Mouse (Mus musculus) heart, embryonic 16.5 days (tissue): ENCODE measurements around the gene Tjp2. TPM values are rescaled to one million over a fixed set of nuclear protein-coding genes. Genes with fewer than 3 reads are reported as not detected.

Source experiments
- ATAC-seq: fragments of 200-750 bp; cut with Nextera tagmentation; replicated peaks from 2 replicates; pipeline ENCODE4 v1.8.0; 2017; ENCODE audit warnings: moderate number of reproducible peaks; ENCODE audit not compliant: insufficient read depth, low FRiP score; ENCODE audit errors: extremely low read depth
- H3K27ac ChIP-seq: fragments of 300-500 bp; sonication (generic); 2 replicates; pipeline ENCODE4 v1.5.1; 2014; ENCODE audit warnings: mild to moderate bottlenecking, low read length, control low read depth, moderate library complexity
- H3K27me3 ChIP-seq: fragments of 300-500 bp; sonication (generic); 2 replicates; pipeline ENCODE4 v1.6.1; 2014; ENCODE audit warnings: low read length, mixed read lengths; ENCODE audit not compliant: control insufficient read depth, insufficient read depth
- H3K36me3 ChIP-seq: fragments of 300-500 bp; sonication (generic); 2 replicates; pipeline ENCODE4 v1.6.1; 2014; ENCODE audit not compliant: control insufficient read depth, insufficient read depth
- H3K4me1 ChIP-seq: fragments of 300-500 bp; sonication (generic); 2 replicates; pipeline ENCODE4 v1.6.1; 2014; ENCODE audit warnings: low read length, mixed read lengths; ENCODE audit not compliant: control insufficient read depth, insufficient read depth
- H3K4me2 ChIP-seq: fragments of 300-500 bp; sonication (generic); 2 replicates; pipeline ENCODE4 v1.6.1; 2014; ENCODE audit warnings: low read depth, mild to moderate bottlenecking, control low read depth, low read length
- H3K4me3 ChIP-seq: fragments of 300-500 bp; sonication (generic); 2 replicates; pipeline ENCODE4 v1.5.1; 2014; ENCODE audit warnings: mild to moderate bottlenecking, control low read depth, low read length
- H3K9ac ChIP-seq: fragments of 300-500 bp; sonication (generic); 2 replicates; pipeline ENCODE4 v1.6.1; 2014; ENCODE audit warnings: low read length, control low read depth
- H3K9me3 ChIP-seq: fragments of 300-500 bp; sonication (generic); replicated peaks from 2 replicates; pipeline ENCODE4 v1.6.1; 2016; ENCODE audit warnings: low read length; ENCODE audit not compliant: control insufficient read depth
- WGBS: fragments of 180-500 bp; shearing (Covaris S2); extraction: QIAGEN DNeasy Blood & Tissue Kit; methylation state at CpG from one replicate; pipeline ENCODE4 v1.1.7; 2014; 5-methylcytosine and 5-hydroxymethylcytosine counted together
- polyA plus RNA-seq: library from polyadenylated mRNA; unstranded; fragments of >200 nt; fragmentation: Nextera tagmentation; extraction: Ambion mirVana; gene quantifications from 2 replicates; pipeline ENCODE4 v1.2.1, GENCODE M21; 2015

Tjp2 gene
- polyA plus RNA-seq, 1 experiment from 2014 or later: 22.3 TPM

DNA sequence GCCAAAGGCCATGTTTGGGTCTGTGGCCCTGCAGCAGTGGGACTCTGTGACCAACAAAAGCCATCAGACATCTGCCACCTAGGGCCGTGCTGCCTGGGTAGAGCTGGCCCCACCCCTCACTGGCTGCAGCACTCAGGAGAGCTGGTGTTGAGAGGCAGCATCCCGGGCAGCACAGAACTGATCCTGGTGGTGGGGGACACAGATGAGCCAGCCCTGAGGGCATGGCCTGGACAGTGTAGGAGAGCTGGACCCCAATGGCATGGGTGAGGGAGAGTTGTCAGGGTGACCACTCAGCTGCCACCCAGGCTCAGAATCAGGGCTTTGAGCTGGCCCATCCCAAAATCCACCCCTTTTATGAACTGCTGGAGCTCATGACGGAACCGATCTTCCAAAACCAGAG lies 87.4 kb downstream of the Tjp2 start:
- H3K27ac ChIP-seq: no peak overlapping the region
- WGBS: 73% methylated on average over 4 of the region's 4 CpGs
- no peak overlapping the region for H3K9ac ChIP-seq
- peaks cover 9% of the 10 kb centered on the region for H3K4me1 ChIP-seq
- H3K4me2 ChIP-seq: no peak overlapping the region
- peaks cover 4% of the 10 kb centered on the region for H3K36me3 ChIP-seq
- H3K9me3 ChIP-seq: no peaks in the 10 kb centered on the region
- no peak overlapping the region for H3K4me3 ChIP-seq
- no peaks in the 10 kb centered on the region for H3K27me3 ChIP-seq
- no peak for ATAC-seq

DNA sequence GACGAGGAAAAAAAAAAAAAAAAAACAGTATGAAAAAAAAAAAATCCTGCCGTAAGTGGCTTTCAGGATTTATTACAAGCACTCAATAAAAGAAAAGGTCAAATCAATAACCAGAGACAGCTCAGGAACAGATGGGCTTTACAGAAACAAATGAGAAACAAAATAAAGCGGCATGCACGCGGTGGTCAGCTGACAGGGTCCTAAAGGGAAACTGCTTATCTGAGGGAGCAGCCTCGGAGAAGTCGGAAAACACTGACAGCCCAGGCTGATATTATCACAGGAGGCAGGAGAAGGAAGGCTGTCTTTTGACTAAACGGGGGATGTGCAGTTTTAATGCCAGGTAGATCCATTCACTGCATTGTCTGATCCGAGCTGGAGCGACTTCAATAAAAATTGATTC lies 89.8 kb downstream of the Tjp2 start:
- H3K4me1 ChIP-seq: peaks cover 7% of the 10 kb centered on the region
- H3K27ac ChIP-seq: no peak overlapping the region
- H3K27me3 ChIP-seq: no peaks in the 10 kb centered on the region
- H3K4me3 ChIP-seq: peak overlapping the region; percentile 36
- peaks cover 3% of the 10 kb centered on the region; the same call in 1 of the 2 replicates for H3K9me3 ChIP-seq
- H3K9ac ChIP-seq: no peak overlapping the region
- H3K4me2 ChIP-seq: peak overlapping the region; percentile 51
- H3K36me3 ChIP-seq: peaks cover 24% of the 10 kb centered on the region
- WGBS: 28% methylated on average over 10 of the region's 10 CpGs
- ATAC-seq: no peak

DNA sequence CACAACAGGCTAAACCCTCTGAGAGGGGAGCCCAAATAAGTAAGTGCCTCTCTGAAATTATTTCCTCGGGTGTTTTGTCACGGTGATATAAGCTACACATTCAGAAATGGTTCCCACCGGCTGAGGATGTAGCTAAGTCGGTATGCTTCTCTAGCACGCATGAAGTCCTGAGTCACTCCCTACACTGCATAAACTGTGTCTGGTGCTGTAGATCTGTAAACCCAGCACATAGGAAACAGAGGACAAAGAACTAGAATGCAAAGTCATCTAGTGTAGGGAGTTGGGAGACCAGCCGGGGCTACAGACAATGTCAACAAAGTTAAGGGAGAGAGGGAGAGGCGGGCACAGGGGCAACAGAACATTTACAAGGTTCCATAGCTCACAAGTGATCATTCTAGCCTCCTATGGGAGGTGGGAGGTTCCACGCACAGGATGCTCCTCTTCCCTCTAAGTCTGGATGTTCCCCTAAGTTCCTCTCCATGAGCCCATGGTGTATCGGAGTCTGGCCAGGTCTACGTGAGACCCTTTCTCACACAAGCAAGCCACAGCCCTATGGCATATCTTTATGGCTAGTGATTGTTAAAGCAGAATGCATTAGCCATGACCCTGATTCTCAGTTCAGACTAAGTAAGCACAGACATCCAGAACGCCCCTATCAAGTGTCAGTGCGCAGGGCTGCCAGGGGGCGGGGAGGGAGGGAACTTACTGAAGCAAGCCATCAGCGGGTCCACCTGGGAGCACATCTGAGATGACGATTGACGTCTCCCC lies 90.5 kb downstream of the Tjp2 start:
- H3K27me3 ChIP-seq: no peaks in the 10 kb centered on the region
- H3K9ac ChIP-seq: no peak overlapping the region
- H3K36me3 ChIP-seq: peaks cover 28% of the 10 kb centered on the region

DNA sequence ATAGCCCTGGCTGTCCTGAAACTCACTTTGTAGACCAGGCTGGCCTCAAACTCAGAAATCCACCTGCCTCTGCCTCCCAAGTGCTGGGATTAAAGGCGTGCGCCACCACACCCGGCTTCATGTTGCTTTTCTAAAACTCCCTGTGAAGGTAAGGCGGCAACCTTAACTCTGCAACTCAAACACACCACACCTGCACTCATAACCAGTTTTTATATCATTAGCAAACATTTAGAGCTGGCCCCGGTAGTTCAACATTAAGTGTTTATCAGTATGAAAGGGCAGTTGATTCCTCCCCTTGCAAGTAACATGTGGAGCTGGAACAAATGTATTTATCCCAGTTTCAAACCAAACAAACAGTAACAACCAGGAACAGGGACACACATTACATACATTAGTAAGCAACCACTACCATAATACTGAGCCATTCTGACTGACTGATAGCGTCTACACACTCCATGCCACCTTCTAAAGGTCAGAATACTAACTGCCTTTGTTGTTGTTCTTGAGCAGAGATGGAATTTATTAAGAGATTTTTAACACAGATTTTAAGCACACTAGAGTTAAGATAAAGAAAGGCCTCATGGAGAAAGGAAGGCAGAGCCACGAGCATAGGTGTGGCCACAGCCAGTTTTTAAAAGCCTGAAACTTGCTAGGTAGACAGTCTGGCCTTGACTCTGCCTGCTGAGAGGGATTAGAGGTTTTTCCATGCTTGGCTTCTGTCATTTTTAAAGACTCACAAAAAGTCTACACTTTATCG lies 101.1 kb downstream of the Tjp2 start:
- Histone ChIP-seq H3K4me1 (peaks cover 3% of the 10 kb centered on the region; the same call in 1 of the 2 replicates), H3K36me3 (peaks cover 38% of the 10 kb centered on the region), H3K4me2 (no peak overlapping the region), H3K27me3 (no peaks in the 10 kb centered on the region), H3K4me3 (no peak overlapping the region), H3K9ac (no peak overlapping the region), H3K27ac (no peak overlapping the region), H3K9me3 (no peaks in the 10 kb centered on the region)
- 85% methylated on average over 8 of the region's 8 CpGs for WGBS
- ATAC-seq: no peak

More for the DNA sequence above, 90.5 kb downstream of the Tjp2 start:
- Histone ChIP-seq H3K9me3 (peaks cover 3% of the 10 kb centered on the region; the same call in 1 of the 2 replicates), H3K4me1 (peaks cover 7% of the 10 kb centered on the region), H3K4me2 (peak overlapping the region; percentile 51), H3K4me3 (peak overlapping the region; percentile 36), H3K27ac (no peak overlapping the region)
- no peak for ATAC-seq
- WGBS: 72% methylated on average over 16 of the region's 16 CpGs

DNA sequence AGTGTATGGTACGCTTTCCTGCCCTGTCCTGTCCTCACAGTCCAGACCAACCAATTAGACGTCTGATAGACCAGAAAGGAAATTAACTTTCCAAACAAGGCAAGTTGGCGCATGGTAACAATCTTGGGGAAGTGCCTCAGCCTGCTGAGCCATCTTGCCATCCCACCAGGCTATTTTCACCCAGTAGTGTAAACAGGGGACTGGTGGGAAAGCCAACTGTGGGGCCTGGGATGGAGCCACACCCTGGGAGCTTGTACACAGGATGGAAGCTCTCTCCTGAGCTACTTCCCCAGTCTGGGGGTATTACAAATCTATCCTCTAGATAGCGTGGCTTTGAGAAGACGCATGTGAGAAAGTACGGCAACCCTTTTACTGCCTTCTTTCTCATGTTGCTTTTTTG lies 101.7 kb downstream of the Tjp2 start:
- 90% methylated on average over 6 of the region's 6 CpGs for WGBS
- Histone ChIP-seq H3K4me1 (peaks cover 5% of the 10 kb centered on the region; the same call in 1 of the 2 replicates), H3K27me3 (no peaks in the 10 kb centered on the region), H3K27ac (no peak overlapping the region), H3K4me3 (no peak overlapping the region), H3K9me3 (no peaks in the 10 kb centered on the region), H3K36me3 (peaks cover 34% of the 10 kb centered on the region), H3K4me2 (no peak overlapping the region), H3K9ac (no peak overlapping the region)
- ATAC-seq: no peak

DNA sequence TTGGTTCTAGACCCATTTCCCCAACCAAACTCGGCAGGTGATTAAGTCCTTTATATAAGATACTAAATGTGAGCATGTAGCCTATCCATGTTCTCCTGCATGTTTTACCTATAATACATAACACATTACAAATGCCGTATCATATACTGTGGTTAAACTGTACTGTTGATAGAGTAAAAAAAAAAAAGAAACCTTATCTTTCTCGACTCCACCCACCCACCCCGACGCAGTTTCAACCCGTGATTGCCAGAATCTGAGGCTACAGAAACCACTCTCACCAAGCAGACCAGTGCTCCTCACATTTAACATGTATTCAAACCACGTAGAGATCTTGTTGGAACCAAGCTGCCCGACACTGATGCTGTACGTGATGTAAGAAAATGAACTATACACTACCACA lies 102.2 kb downstream of the Tjp2 start:
- no peak overlapping the region for H3K9ac ChIP-seq
- no peak overlapping the region for H3K4me3 ChIP-seq
- 82% methylated on average over 9 of the region's 9 CpGs for WGBS
- no peaks in the 10 kb centered on the region for H3K27me3 ChIP-seq
- no peak overlapping the region for H3K27ac ChIP-seq
- H3K9me3 ChIP-seq: no peaks in the 10 kb centered on the region
- H3K36me3 ChIP-seq: peaks cover 30% of the 10 kb centered on the region
- H3K4me2 ChIP-seq: no peak overlapping the region
- no peak for ATAC-seq
- peaks cover 5% of the 10 kb centered on the region; the same call in 1 of the 2 replicates for H3K4me1 ChIP-seq

DNA sequence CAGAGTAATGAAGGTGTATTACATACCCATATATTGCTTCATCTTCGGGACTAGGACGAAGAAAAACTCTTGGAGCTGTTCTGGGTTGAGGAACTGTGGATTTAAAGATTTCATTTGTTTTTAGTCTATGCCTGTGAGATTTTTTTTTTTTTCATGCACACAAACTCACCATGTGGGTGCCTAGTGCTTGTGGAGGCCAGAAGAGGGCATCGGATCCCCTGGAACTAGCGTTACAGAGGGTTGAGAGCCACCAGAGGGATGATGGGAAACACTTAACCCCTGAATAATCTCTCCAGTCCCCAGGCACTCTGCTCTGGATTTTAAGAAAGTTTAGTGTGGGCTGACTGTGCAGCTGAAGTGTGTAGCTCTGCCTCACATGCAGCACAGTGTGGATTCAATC lies 104.0 kb downstream of the Tjp2 start:
- H3K9me3 ChIP-seq: no peaks in the 10 kb centered on the region
- H3K36me3 ChIP-seq: peaks cover 36% of the 10 kb centered on the region
- no peak for ATAC-seq
- H3K4me2 ChIP-seq: no peak overlapping the region
- H3K4me3 ChIP-seq: no peak overlapping the region
- H3K9ac ChIP-seq: no peak overlapping the region
- H3K27ac ChIP-seq: no peak overlapping the region
- no peaks in the 10 kb centered on the region for H3K27me3 ChIP-seq
- 72% methylated on average over 4 of the region's 4 CpGs for WGBS
- peaks cover 5% of the 10 kb centered on the region; the same call in 1 of the 2 replicates for H3K4me1 ChIP-seq

DNA sequence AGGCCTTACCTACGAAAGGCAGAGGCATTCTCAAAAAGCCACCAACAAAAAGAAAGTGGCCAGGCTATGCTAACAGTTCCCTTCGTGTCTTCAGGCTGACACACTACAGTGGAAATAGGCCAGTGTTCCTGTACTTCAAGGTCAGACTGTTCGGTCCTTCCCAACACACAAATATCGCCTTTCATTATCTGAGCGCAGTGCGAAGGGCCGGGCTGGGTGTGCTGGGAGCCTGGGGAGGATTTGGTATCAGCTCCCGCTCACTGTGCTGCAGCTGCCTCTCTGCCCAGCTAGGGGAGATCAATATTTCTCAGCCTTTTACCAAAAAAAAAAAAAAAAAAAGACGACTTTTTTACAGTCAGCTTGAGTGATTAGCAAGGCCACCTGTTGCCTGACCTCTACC lies 106.1 kb downstream of the Tjp2 start:
- Histone ChIP-seq H3K4me1 (0 out of 2 replicates have a peak, but pooled peaks cover 2% of the 10 kb centered on the region), H3K27me3 (no peaks in the 10 kb centered on the region), H3K9me3 (no peaks in the 10 kb centered on the region), H3K36me3 (peaks cover 45% of the 10 kb centered on the region), H3K4me2 (no peak overlapping the region), H3K9ac (no peak overlapping the region), H3K27ac (peak overlapping the region; percentile 41), H3K4me3 (no peak overlapping the region)
- no peak; the same call in 1 of the 2 replicates for ATAC-seq
- 52% methylated on average over 9 of the region's 9 CpGs for WGBS

DNA sequence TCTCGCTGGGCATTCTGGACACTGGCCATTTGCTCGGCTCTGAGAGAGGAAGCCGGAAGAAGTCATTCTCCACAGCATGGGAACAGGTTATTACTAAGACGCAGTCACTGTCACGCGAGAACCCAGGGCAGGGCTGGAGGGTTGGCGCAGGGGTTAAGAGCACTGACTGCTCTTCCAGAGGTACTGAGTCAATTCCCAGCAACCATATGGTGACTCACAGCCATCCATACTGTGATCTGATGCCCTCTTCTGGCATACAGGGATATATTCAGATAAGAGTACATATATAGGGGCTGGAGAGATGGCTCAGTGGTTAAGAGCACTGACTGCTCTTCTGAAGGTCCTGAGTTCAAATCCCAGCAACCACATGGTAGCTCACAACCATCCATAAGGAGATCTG lies 113.2 kb downstream of the Tjp2 start:
- WGBS: 97% methylated on average over 7 of the region's 7 CpGs
- H3K36me3 ChIP-seq: peaks cover 74% of the 10 kb centered on the region
- H3K4me3 ChIP-seq: no peak overlapping the region
- peaks cover 6% of the 10 kb centered on the region for H3K4me1 ChIP-seq
- no peak overlapping the region for H3K4me2 ChIP-seq
- H3K9me3 ChIP-seq: no peaks in the 10 kb centered on the region
- H3K27me3 ChIP-seq: no peaks in the 10 kb centered on the region
- H3K9ac ChIP-seq: no peak overlapping the region
- H3K27ac ChIP-seq: no peak overlapping the region
- no peak for ATAC-seq
